ENCODE assay signal across 25 mouse cellular contexts in the genomic region with DNA sequence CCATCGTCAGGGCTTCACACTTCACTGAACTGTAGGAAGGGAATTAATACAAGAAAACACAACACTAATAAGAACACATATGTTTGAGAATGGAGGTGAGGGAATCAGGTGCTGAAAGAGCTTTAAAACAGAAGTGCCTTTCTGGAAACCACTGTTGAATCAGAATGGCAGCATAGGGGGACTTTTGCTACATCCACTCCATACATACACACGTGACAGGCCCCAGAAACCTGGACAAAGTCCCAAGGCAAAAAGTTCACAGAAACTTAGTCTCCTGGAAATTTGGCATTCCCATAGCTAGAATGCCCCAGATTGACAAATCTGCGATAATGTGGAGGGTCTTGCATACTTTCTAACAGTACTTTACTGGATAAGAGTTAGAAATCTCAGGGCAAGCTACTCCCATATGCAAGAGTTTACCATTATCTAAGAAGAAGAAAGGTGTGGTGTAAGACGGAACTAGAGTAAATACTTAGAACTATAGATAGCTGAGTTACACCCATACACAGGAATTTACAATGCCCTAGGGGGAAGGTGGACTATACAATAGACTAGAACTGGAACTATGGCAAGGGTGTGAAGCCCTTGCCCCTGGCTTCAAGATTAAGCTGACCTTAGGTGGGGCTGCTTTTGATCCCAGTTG. TPM values are rescaled to one million over a fixed set of nuclear protein-coding genes. Genes with fewer than 3 reads are reported as not detected.
DNase-seq lines count a peak whose midpoint lies in the region; ATAC-seq and TF ChIP-seq lines count a peak whose summit lies in the region.
"Had no signal": no experiment of that assay in that cellular context is flagged by ENCODE, and none has a peak within 500 bp of the region (broad histone marks: within the 10 kb centered on the region; RNA-seq: fewer than 3 reads in every experiment).

No protein-coding gene starts in this region.

- H3K9me3 ChIP-seq in ES-E14 (ENCODE audit: control insufficient read depth, insufficient read depth, low read depth, low read length), result no peaks in the 10 kb centered on the region
- no peaks in the 10 kb centered on the region for H3K9me3 ChIP-seq in intestine, embryonic 14.5 days (ENCODE audit: control insufficient read depth, low read length)
- no peaks in the 10 kb centered on the region for H3K9me3 ChIP-seq in stomach, postnatal 0 days (ENCODE audit: control insufficient read depth, low read length)
- H3K9me3 ChIP-seq: embryonic facial prominence, embryonic 13.5 days; forebrain, embryonic 13.5 days; heart, embryonic 15.5 days; hindbrain, embryonic 10.5 days had no signal

- TF ChIP-seq EP300 in stomach, postnatal 0 days (optimal IDR thresholded peaks at IDR 0.05), result no peak

- peak; percentile 81 for ATAC-seq in intestine, embryonic 14.5 days (replicated peaks; ENCODE audit: low FRiP score, low TSS enrichment, low read depth)
- ATAC-seq in stomach, postnatal 0 days (ENCODE audit: low FRiP score, low TSS enrichment), result no peak
- ATAC-seq: forebrain, embryonic 13.5 days; forebrain, postnatal 0 days; hindbrain, embryonic 16.5 days; inflammation-experienced regulatory T-cells, adult 6 months had no signal

- no peak overlapping the region for H3K9ac ChIP-seq in ES-E14 (ENCODE audit: insufficient read depth, low read depth, low read length, poor library complexity, severe bottlenecking)
- H3K9ac ChIP-seq in intestine, embryonic 14.5 days (ENCODE audit: low read length), result no peak overlapping the region
- no peak overlapping the region for H3K9ac ChIP-seq in stomach, postnatal 0 days (ENCODE audit: low read length)
- H3K9ac ChIP-seq: embryonic facial prominence, embryonic 13.5 days; forebrain, embryonic 13.5 days; forebrain, postnatal 0 days; heart, embryonic 15.5 days had no signal

- peak; percentile 54 for DNase-seq in ES-E14 (ENCODE audit: low read depth, low spot score)
- no peak for DNase-seq in intestine, embryonic 14.5 days (ENCODE audit: low spot score)
- DNase-seq in large intestine, adult 2 months (ENCODE audit: low read depth, low spot score), result peak; percentile 13
- peak; percentile 16 for DNase-seq in stomach, postnatal 0 days (ENCODE audit: low spot score)
- DNase-seq in layer of hippocampus, postnatal 36 days, result no peak
- no peak for DNase-seq in kidney, adult 9 months
- no peak for DNase-seq in layer of hippocampus, postnatal 10 days (ENCODE audit: low spot score in 2 of 2)
- DNase-seq: adrenal gland, adult 8-10 months; cerebellum, adult 11 months; cerebellum, adult 9-10 months; cerebellum, postnatal 25 days; forebrain, postnatal 0 days; gastrocnemius, postnatal 14 days; heart, adult 2 months had no signal

- TF ChIP-seq CTCF in stomach, postnatal 0 days (IDR thresholded peaks at IDR 0.05; ENCODE audit: low read depth), result no peak

- no peaks in the 10 kb centered on the region for H3K27me3 ChIP-seq in intestine, embryonic 14.5 days (replicated peaks; ENCODE audit: control insufficient read depth, insufficient read depth, low read length)
- no peaks in the 10 kb centered on the region for H3K27me3 ChIP-seq in stomach, postnatal 0 days (ENCODE audit: control insufficient read depth, insufficient read depth, low read length)
- H3K27me3 ChIP-seq: CH12.LX; embryonic facial prominence, embryonic 13.5 days; forebrain, embryonic 13.5 days; heart, embryonic 15.5 days had no signal

- peaks cover 2 to 24% of the 10 kb centered on the region in 2 experiments for H3K4me1 ChIP-seq in ES-E14 (ENCODE audit: control insufficient read depth in 2 of 2, insufficient read depth in 2 of 2, low read length in 2 of 2, poor library complexity in 1 of 2)
- H3K4me1 ChIP-seq in intestine, embryonic 14.5 days (replicated peaks; ENCODE audit: control insufficient read depth, insufficient read depth, low read length), result no peaks in the 10 kb centered on the region
- H3K4me1 ChIP-seq in stomach, postnatal 0 days (replicated peaks; ENCODE audit: control insufficient read depth, insufficient read depth), result no peaks in the 10 kb centered on the region
- H3K4me1 ChIP-seq: embryonic facial prominence, embryonic 13.5 days; forebrain, embryonic 13.5 days; heart, embryonic 15.5 days; hindbrain, embryonic 10.5 days had no signal

- H3K4me3 ChIP-seq in ES-E14 (ENCODE audit: insufficient read depth in 1 of 2, low read depth in 1 of 2, low read length in 2 of 2, poor library complexity in 1 of 2, severe bottlenecking in 1 of 2), result no peak overlapping the region
- no peak overlapping the region for H3K4me3 ChIP-seq in intestine, embryonic 14.5 days (ENCODE audit: low read depth, low read length)
- no peak overlapping the region for H3K4me3 ChIP-seq in stomach, postnatal 0 days (ENCODE audit: low read depth, low read length)
- H3K4me3 ChIP-seq: embryonic facial prominence, embryonic 13.5 days; forebrain, embryonic 13.5 days; heart, adult 2 months; heart, embryonic 15.5 days; hindbrain, embryonic 10.5 days had no signal

- in situ Hi-C loops in ES-E14 (cut with MboI; ENCODE audit: low sequenced_read_pairs in 2 of 2, unreplicated experiment in 2 of 2), result no loop called here

- H3K36me3 ChIP-seq in ES-E14 (ENCODE audit: control insufficient read depth, insufficient read depth, low read length, poor library complexity, severe bottlenecking), result no peaks in the 10 kb centered on the region
- no peaks in the 10 kb centered on the region for H3K36me3 ChIP-seq in intestine, embryonic 14.5 days (ENCODE audit: control insufficient read depth, insufficient read depth, low read length)
- no peaks in the 10 kb centered on the region for H3K36me3 ChIP-seq in stomach, postnatal 0 days (ENCODE audit: control insufficient read depth, insufficient read depth, low read length)
- H3K36me3 ChIP-seq: embryonic facial prominence, embryonic 13.5 days; heart, embryonic 15.5 days; hindbrain, embryonic 10.5 days had no signal

- peak overlapping the region; percentile 34; the same call in 1 of the 2 replicates for H3K27ac ChIP-seq in ES-E14 (ENCODE audit: insufficient read depth, low read depth, low read length, poor library complexity, severe bottlenecking)
- H3K27ac ChIP-seq in intestine, embryonic 14.5 days (ENCODE audit: low read depth), result no peak overlapping the region
- no peak overlapping the region for H3K27ac ChIP-seq in stomach, postnatal 0 days (replicated peaks)
- H3K27ac ChIP-seq: embryonic facial prominence, embryonic 13.5 days; forebrain, embryonic 13.5 days; heart, adult 2 months; heart, embryonic 15.5 days; hindbrain, embryonic 10.5 days had no signal

- 76% methylated on average over 4 of the region's 4 CpGs for WGBS in intestine, embryonic 14.5 days
- WGBS in large intestine, adult 2 months, result 41% methylated on average over 4 of the region's 4 CpGs
- WGBS in stomach, postnatal 0 days, result 50% methylated on average over 4 of the region's 4 CpGs

- H3K4me2 ChIP-seq in intestine, embryonic 14.5 days (ENCODE audit: low read length), result no peak overlapping the region
- no peak overlapping the region for H3K4me2 ChIP-seq in stomach, postnatal 0 days (replicated peaks; ENCODE audit: low read depth)
- H3K4me2 ChIP-seq: embryonic facial prominence, embryonic 13.5 days; forebrain, embryonic 13.5 days; heart, embryonic 11.5 days; heart, embryonic 15.5 days had no signal

TF ChIP-seq in ES-E14, 5 proteins besides CTCF, POLR2A, EP300 and RAD21:
- TF ChIP-seq CHD2 (IDR thresholded peaks at IDR 0.05; ENCODE audit: low read depth, low read length) (peak; percentile 59; the same call in 1 of the 2 replicates), HCFC1 (IDR thresholded peaks at IDR 0.05; ENCODE audit: borderline replicate concordance, insufficient read depth, low read length) (no peak)

RNA-seq across cellular contexts. Expression of gene 5730522E02Rik, which starts 43.5 kb away (rescaled TPM):
- total RNA-seq in ES-E14 (2012; rRNA removed), result 0.62 and 1.5 TPM in 2 replicates
- polyA plus RNA-seq in intestine, embryonic 14.5 days (2014; fragmentation: Nextera tagmentation; extraction: Ambion mirVana), result 1.9 and 3.0 TPM in 2 replicates
- not detected in 2 replicates for polyA plus RNA-seq in large intestine, adult 2 months (2012; rRNA removed)
- polyA plus RNA-seq in stomach, postnatal 0 days (2015; fragmentation: Nextera tagmentation; extraction: Ambion mirVana), result 1.1 TPM in 2 replicates
- total RNA-seq in layer of hippocampus, postnatal 36 days (2021), result 10 to 100 TPM; 11.2 TPM
- total RNA-seq in layer of hippocampus, postnatal 10 days (2021), result 10 to 100 TPM; 13.6 to 19.5 TPM
- total RNA-seq: CH12.LX; gastrocnemius, adult 18-20 months; gastrocnemius, postnatal 14 days; heart, adult 2 months; heart, postnatal 25 days; MEL had no signal
- polyA plus RNA-seq: heart, adult 2 months; inflammation-experienced regulatory T-cells, adult 6 months had no signal

Comparison
In these comparisons a context has a peak if more than half of its experiments do, and no peak if none do; other contexts are left out.
1. DNase-seq: peak in ES-E14 (single experiment), large intestine, adult 2 months (single experiment) and stomach, postnatal 0 days (single experiment); none in intestine, embryonic 14.5 days (single experiment), layer of hippocampus, postnatal 36 days (0 of 2), kidney, adult 9 months (single experiment) and layer of hippocampus, postnatal 10 days (0 of 2).